Mouse (Mus musculus) layer of hippocampus, adult 9-11 months (tissue): Measurements from ENCODE around the gene BC030499.

ENCODE experiments used
- DNase-seq: peaks from one replicate; pipeline ENCODE4 v3.0.0; 2022

The BC030499 gene

GRCm38 (mm10) chr11:78310861-78311511 is 20.3 kb downstream of the BC030499 start:
- no peak for DNase-seq

- DNase-seq = no peak
Measured at GRCm38 (mm10) chr11:78313662-78314061, 23.0 kb downstream of the BC030499 start.

- no peak for DNase-seq
Measured at GRCm38 (mm10) chr11:78318411-78318810, 27.8 kb downstream of the BC030499 start.

GRCm38 (mm10) chr11:78322076-78322831 is 31.6 kb downstream of the BC030499 start:
- DNase-seq = peak; percentile 54

GRCm38 (mm10) chr11:78322860-78323259 is 32.2 kb downstream of the BC030499 start, which contains the start of gene Aldoc:
Gene Aldoc, plus strand, starts transcription at chr11:78322968.
- DNase-seq = peak; percentile 91

- peak; percentile 43 for DNase-seq
Measured at GRCm38 (mm10) chr11:78324000-78324785, 33.6 kb downstream of the BC030499 start.

GRCm38 (mm10) chr11:78324965-78325364 is 34.3 kb downstream of the BC030499 start:
- DNase-seq = no peak

- no peak for DNase-seq
Measured at GRCm38 (mm10) chr11:78327215-78327614, 36.6 kb downstream of the BC030499 start.

GRCm38 (mm10) chr11:78327634-78328511 is 37.2 kb downstream of the BC030499 start, which contains the start of gene Pigs:
Gene Pigs, plus strand, starts transcription at chr11:78328415.
- peak; percentile 96 for DNase-seq

- DNase-seq = no peak
Measured at GRCm38 (mm10) chr11:78328512-78329056, 37.9 kb downstream of the BC030499 start.

- no peak for DNase-seq
Measured at GRCm38 (mm10) chr11:78332676-78333075, 42.0 kb downstream of the BC030499 start.

- no peak for DNase-seq
Measured at GRCm38 (mm10) chr11:78333992-78334391, 43.4 kb downstream of the BC030499 start.

- no peak for DNase-seq
Measured at GRCm38 (mm10) chr11:78337040-78337439, 46.4 kb downstream of the BC030499 start.

- no peak for DNase-seq
Measured at GRCm38 (mm10) chr11:78341702-78342101, 51.1 kb downstream of the BC030499 start.

- DNase-seq = peak; percentile 54
Measured at GRCm38 (mm10) chr11:78343381-78344327, 53.0 kb downstream of the BC030499 start, which contains the start of gene Unc119. Gene Unc119, plus strand, starts transcription at chr11:78343482.

GRCm38 (mm10) chr11:78344328-78344889 is 53.8 kb downstream of the BC030499 start:
- DNase-seq = no peak

GRCm38 (mm10) chr11:78344890-78345715 is 54.5 kb downstream of the BC030499 start:
- DNase-seq = no peak

- no peak for DNase-seq
Measured at GRCm38 (mm10) chr11:78345801-78346200, 55.2 kb downstream of the BC030499 start.
